Mouse (Mus musculus): Measurements from ENCODE around the gene Fhit. TPM values are rescaled to one million over a fixed set of nuclear protein-coding genes. Genes with fewer than 3 reads are reported as not detected.
"Not testable (repeated sequence)": the region's sequence is repeated elsewhere in the genome, so short reads cannot be mapped to it uniquely, and the experiment has no call there.

Gene Fhit
- total RNA-seq, 2 experiments from 2014 or later: 8.6 to 10.8 TPM

DNA sequence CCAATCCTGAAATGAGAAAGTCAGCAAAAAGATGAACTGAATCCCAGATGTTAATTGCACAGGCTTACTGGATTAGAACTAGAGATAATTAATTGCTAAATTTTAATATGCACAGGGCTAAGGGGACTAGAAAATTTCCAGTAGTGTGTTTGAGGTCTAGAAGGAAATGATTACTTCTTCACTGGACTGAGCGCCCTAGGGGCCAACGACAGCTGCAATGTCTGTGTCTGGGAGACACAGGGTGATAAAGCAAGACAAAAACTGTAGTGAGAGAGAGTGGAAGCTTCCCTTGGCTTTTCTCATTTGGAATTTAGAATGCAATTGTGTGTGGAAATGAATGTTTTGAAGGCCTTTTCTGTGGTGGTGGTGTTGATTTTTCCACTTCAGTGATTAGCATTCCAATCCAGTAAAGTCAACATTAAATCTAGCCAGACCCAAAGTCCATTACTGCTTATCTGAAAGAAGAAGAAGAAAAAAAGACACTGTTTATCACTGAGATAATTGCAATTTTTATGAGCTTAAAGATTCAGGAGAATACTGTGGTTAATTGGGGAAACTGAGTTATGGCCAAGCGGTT, 1184.8 kb downstream of the Fhit start:
- DNase-seq: no peak

DNA sequence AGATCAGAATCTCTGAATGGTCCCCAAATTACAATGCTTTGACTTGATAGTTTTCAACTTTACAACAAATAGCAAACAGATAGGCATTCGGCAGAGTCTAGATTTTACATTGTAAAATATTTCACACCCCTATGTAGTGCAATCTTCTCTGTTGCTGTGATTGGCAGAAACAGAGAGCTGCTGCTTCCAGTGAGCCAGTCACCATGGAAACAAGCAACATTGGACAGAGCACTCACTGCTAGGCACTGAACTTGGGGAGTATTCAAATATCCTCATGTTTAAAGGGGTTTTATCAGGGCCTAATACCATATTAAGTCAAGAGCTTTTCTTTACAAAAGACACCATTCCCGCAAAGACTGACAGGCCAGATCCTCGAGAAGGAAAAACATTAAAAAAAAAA, 1187.4 kb downstream of the Fhit start:
- DNase-seq: no peak

- DNase-seq: no peak
Observed at GRCm38 (mm10) chr14:9963853-9964252, 1198.0 kb downstream of the Fhit start.

GRCm38 (mm10) chr14:9960396-9960795, 1201.4 kb downstream of the Fhit start:
- DNase-seq: no peak

GRCm38 (mm10) chr14:9899494-9899893, 1262.3 kb downstream of the Fhit start:
- DNase-seq: no peak

GRCm38 (mm10) chr14:9896556-9896955, 1265.3 kb downstream of the Fhit start:
- DNase-seq: no peak

GRCm38 (mm10) chr14:9852041-9852440, 1309.8 kb downstream of the Fhit start:
- peak; percentile 18 for DNase-seq

DNA sequence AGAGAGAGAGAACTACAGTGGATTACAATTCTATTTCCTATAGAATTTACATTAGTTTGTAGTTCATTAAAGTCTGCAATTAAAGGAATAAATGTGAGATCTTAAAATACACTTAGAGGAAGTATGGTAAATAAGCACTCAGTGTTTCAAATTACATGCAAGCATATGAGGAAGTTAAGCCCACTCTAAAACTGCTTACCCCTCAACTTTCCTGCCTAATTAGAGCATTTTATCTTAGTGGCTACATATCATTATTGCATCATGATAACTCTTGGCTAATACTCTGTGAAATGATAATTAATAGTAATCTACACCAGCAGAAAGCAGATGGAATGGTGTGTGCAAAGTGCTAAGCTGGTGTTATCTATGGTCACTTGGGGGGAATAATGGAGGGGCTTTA, 1329.5 kb downstream of the Fhit start:
- DNase-seq: no peak

DNA sequence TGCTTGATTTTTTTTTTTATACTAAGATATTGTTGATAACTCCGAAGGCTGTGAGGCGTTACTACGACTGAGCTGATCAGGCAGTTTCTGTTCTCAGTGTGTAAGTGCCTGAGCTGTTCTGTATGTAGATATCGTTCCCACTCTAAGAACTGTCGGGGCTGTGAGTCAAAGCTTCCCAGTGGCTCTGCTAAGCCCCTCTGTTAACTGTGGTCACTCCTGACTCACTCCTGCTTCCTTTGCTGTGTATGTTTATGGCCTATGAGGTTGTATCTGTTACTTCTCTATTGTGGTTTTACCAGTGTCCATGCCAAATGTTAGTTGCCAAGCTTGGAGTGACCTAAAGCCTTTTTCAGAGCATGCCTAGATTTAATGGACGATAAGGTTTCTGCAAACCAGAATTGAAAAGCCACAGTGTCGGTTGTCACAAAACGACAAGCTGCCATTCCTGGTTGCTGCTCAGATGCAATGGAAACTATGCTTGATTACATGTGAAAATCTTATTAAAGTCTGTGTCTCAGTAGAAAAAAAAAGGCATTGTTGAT, 1333.1 kb downstream of the Fhit start:
- DNase-seq: not testable (repeated sequence)

DNA sequence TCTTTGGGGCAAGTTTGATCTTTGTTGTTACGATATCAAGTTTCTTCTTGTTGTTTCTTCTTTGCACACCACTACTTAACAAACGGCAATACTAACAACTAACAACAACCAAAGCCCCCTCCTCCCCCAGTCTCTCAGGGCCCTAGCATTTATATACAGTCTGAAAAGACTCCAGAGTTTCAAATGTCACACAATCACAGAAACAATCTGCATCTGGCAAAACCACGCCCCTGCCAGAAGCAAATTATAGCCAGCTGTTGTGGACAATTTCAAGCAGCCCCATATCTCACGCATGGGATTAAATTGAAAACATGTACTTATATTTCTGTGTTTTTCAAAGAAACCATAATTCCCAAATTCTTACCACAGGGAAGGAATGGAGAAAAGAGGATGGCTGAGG, 1345.9 kb downstream of the Fhit start:
- no peak for DNase-seq

DNA sequence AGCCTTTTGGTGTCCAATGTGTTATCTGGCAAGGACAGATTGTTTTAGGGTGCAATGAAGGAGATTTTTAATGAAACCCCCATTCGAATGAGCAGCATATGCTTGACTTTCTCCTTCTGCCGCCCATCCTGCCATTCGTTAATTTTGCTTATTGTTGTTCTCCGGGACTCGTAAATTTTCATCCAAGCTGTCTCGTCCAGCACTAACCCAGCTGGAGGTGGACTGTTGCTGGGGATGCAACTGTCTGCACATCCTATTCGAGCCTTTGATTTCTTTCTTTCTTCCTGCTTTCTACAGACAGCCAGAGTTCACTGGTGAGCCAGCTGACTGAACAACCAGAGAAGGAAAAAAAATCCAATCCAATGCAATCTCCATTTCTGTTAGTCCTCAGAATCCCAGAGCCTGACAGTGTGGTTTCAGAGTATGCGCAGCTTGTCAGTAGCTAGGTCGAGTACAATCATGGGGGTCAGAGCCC, 1350.0 kb downstream of the Fhit start:
- DNase-seq: peak; percentile 1

DNA sequence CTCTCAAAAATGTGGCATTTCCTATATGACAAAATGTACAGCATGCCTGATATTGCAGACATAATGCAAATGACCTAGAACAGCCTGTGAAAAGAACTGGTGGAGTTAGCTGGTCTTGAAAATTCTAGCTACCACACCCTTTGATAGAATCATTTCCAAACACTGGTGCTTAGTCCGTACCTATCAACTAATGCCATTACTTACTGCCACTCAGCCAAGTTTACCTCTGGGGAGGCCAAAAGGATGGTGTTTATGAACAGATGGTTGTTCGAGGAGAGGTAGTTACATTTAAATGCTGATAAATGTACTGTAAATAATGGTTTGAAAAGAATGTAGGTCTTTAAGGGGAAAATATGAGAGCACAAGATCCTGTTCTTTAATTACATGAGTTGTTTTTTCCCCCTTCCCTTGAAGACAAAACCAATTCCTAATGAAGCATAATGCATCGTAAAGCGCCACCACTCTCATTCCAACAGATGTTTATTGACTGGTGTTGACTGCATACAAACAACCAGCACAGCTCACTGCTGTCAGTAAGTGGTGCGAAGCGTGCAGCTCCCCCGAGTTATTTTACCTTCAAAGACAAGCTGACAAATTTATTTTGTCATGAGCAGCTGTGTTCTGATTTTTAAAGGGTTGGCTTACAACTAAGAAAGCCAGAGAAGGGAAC, 1350.5 kb downstream of the Fhit start:
- DNase-seq: no peak

DNA sequence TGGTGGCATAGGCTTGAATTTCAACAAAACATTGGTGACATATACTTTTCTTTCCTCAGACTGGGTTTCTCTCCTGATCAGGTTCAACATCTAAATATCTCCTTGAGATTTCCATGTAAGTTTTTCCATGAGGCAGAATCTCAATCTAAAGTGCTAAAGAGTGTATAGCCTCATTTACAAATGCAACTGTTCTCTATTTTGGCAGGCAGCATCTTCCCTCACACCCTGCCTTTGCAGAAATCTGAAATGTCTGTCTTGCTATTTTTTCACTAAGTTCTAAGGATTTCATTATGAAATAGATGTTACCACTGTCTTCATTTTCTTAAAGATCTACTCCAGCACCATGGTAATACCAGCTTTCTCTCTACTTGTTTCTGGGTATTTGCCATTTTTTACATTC, 1368.4 kb downstream of the Fhit start:
- no peak for DNase-seq

- DNase-seq: no peak
Observed at GRCm38 (mm10) chr14:9788402-9788950, 1373.4 kb downstream of the Fhit start.

GRCm38 (mm10) chr14:9787389-9787788, 1374.4 kb downstream of the Fhit start:
- no peak for DNase-seq

GRCm38 (mm10) chr14:9785861-9786260, 1376.0 kb downstream of the Fhit start:
- no peak for DNase-seq

DNA sequence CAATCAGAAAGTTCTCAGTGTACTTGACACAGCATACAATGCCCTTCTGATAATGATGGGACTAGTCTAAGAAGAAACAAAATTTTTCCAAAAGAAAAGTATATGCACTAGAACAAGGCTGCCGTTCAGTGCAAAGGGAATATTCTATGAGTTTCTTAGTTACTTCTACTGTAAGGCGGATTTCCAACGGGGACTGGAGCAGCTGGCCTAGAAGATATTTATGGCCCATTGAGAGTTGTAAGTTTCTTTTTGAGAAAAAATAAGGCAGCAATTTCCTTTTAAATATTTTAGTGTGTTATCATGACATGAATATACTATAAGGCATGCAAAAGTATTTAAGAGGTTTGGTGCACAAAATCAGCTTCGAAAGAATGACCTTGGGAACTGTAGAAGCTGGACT, 1410.5 kb downstream of the Fhit start:
- DNase-seq: no peak

- no peak for DNase-seq
Observed at GRCm38 (mm10) chr14:9748709-9749108, 1413.1 kb downstream of the Fhit start.

DNA sequence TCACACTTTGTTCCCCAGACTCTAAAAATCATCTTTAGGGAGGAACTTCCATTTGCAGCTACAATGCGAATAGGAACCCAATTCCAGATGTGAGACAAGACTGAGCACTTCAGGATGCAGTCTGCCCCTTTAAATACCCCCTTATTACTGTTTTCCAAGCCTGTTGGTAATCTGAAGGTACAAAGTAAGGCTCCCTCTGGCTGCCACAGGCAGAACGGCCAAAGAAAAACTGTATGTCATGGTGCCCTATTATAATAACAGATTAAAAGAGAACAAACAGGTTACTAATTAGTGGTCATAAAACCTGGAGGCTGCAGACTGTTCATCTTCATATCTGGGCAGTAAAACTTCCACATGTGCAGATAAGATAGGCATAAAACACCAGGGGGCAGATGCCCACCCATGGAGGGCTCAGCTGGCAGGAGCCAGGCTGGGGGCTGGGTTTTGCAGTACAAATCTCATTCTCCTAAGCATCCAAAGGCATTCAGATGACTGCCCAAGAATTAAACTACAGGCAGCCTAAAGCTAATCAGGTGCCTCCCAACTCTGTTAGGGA, 1439.8 kb downstream of the Fhit start:
- DNase-seq: no peak

DNA sequence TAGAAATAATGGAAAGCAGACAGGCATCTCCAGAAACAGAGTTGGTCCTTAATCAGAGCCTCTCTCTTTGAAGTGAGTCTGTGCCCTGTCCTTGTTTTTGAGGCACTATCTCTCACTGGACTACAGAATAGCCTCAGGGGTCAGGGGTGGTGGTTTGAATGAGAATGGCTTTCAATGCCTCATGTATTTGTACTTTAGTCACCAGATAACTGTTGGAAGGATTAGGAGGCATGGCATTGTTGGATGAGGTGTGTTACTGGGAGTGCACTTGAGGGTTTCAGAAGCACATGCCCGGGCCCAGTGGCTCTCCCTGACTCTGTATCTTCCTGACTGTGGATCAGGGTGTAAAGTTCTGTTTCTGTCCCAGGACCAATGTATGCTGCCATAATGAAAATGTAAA, 1463.2 kb downstream of the Fhit start:
- no peak for DNase-seq

DNA sequence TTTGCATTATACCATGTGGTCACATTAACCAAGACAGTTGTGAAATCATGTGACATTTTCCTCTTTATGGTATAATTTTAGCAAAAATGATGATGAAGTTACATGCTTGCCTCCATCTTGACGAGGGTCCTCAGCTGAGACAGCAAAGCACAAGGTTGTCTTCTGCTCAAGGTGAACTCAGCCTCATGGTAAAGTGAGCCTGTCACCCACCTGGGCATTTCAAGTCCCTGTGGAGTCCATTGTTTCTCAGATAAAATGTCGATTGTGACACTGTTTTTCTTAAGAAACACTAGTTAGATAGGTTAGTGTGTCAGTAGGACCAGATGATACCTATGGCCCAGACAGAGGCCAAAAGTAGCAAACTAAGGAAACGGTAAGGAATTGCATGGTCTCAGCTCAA, 1464.7 kb downstream of the Fhit start:
- no peak for DNase-seq

DNA sequence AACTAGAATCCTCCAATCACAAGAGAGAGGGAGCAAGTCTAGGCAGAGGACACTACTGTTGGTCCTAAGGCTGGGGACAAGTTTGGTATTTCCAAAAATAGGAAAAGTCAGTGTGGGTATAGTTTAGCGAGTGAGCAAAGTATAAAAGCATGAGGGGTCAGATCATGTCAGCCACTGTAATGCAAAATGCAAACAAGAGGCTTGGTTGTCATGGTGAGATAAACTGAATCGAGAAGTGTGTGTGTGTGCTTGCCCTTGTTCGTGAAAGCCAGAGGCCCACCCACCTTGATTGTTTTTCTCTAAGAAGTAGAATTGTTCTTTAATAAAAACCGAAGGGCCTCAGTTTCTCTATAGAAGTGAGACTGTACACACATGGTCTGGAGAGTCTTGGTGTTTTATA, 1465.8 kb downstream of the Fhit start:
- no peak for DNase-seq

GRCm38 (mm10) chr14:9695217-9695690, 1466.6 kb downstream of the Fhit start:
- no peak for DNase-seq
